Mouse (Mus musculus) midbrain, embryonic 13.5 days (tissue): ENCODE results near the gene 4930518I15Rik. TPM values are rescaled to one million over a fixed set of nuclear protein-coding genes. Genes with fewer than 3 reads are reported as not detected.
"Not testable (repeated sequence)": the region's sequence is repeated elsewhere in the genome, so short reads cannot be mapped to it uniquely, and the experiment has no call there.

Experiments
- ATAC-seq: fragments of 200-750 bp; cut with Nextera tagmentation; 2 replicates; pipeline ENCODE4 v1.8.0; 2017; ENCODE audit warnings: mild to moderate bottlenecking, moderate TSS enrichment, moderate library complexity
- H3K27ac ChIP-seq: fragments of 300-500 bp; sonication (generic); 2 replicates; pipeline ENCODE4 v1.5.1; 2015; ENCODE audit warnings: inconsistent platforms, mild to moderate bottlenecking, moderate library complexity
- H3K27me3 ChIP-seq: fragments of 300-500 bp; sonication (generic); 2 replicates; pipeline ENCODE4 v1.6.1; 2015; ENCODE audit warnings: mild to moderate bottlenecking, inconsistent platforms
- H3K36me3 ChIP-seq: fragments of 300-500 bp; sonication (generic); 2 replicates; pipeline ENCODE4 v1.6.1; 2015; ENCODE audit warnings: mild to moderate bottlenecking, inconsistent platforms
- H3K4me1 ChIP-seq: fragments of 300-500 bp; sonication (generic); replicated peaks from 2 replicates; pipeline ENCODE4 v1.6.1; 2015; ENCODE audit warnings: inconsistent platforms
- H3K4me2 ChIP-seq: fragments of 300-500 bp; sonication (generic); replicated peaks from 2 replicates; pipeline ENCODE4 v1.6.1; 2015; ENCODE audit warnings: moderate library complexity, mild to moderate bottlenecking, inconsistent platforms
- H3K4me3 ChIP-seq: fragments of 300-500 bp; sonication (generic); replicated peaks from 2 replicates; pipeline ENCODE4 v1.5.1; 2015; ENCODE audit warnings: mild to moderate bottlenecking, inconsistent platforms
- H3K9ac ChIP-seq: fragments of 300-500 bp; sonication (generic); replicated peaks from 2 replicates; pipeline ENCODE4 v1.6.1; 2015; ENCODE audit warnings: mild to moderate bottlenecking, inconsistent platforms
- H3K9me3 ChIP-seq: fragments of 300-500 bp; sonication (generic); 2 replicates; pipeline ENCODE4 v1.6.1; 2016; ENCODE audit warnings: mild to moderate bottlenecking, inconsistent platforms
- WGBS: fragments of 180-500 bp; shearing (Covaris S2); methylation state at CpG from one replicate; pipeline ENCODE4 v1.1.7; 2015; 5-methylcytosine and 5-hydroxymethylcytosine counted together
- polyA plus RNA-seq: library from polyadenylated mRNA; unstranded; fragments of >200 nt; fragmentation: Nextera tagmentation; extraction: Ambion mirVana; gene quantifications from 2 replicates; pipeline ENCODE4 v1.2.1, GENCODE M21; 2015

Gene 4930518I15Rik
- polyA plus RNA-seq, 1 experiment from 2014 or later = 15.4 TPM

DNA sequence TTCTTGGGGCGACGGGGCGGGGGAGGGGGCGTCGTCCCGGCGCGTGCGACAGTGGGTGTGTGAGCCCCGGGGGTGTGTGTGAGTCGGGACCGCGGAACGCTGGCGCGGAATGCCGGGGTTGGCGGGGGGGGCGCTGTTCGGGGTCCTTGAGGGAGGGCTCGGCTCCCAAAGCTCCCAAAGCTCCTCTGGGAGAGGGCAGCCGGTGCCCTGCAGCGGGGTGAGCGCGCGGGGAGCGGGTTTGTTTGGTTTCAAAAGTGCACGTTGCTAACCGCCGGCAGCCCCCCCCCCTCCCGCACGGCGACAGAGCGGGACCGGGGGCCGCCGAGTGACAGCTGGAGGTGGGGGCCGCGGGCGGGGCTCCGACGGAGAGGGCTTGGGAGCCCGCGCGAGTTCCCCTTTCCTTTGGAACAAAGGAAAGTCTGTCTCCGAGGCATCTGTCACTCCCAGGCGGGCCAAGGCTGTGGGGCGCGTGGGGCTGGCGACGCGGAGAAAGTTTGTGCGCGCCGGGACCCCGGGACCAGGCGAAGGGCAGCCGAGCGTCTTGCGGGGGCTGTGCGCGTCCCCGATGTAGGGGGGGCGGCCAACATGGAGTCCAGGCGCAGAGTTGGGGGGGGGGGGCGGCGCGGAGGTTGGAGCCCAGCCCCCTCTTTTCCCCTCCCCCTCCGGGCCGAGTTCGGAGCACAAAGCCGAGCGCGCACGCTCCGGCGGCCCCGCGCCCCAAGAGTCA, 17.3 kb downstream of the 4930518I15Rik start:
- H3K4me2 ChIP-seq = peak overlapping the region; percentile 98

DNA sequence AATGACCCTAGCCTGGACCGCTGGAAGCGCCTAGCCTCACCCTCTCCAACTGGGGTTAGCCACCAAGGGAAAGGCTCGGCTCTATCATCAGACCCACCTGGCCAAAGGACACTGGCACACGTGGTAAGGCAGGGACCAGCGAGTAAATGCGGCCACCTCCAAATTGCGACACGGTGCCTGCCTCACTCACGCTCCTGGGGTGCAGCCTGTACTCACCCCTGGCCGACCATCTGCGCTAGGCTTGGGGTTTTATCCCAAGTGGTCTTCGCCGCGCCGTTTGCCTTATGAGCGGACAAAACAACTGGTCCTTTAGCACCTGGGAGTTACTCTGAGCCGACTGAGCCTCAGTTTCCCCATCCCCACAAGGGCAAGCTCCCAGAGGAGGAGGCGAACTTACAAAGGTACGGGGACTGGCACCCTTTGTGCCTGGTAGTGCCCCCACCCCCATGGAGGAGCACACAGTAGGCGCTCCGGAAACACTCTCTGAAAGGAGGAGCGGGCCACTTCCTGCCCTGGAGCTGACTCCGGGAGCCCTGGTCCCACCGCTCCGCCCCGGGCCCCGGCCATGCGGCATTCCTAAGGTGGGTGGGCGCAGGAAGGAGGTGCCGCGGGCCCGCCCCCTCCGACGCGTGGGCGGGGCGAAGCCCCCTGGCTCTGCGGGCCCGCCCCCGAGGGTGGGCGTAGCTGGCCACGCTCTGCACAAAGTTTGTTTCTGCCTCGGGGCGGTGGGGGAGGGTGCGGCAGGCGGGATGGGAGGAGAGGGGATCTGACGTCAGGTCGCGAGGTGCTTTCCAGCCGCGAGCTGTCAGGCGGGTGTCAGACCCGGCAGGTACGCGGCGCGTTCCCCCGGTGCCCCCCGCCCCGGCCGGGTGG, 18.2 kb downstream of the 4930518I15Rik start, which contains the start of gene Tgif2:
Tgif2 (plus strand) TSS at position 689 of the 873 bp plus-strand sequence.
- WGBS = 2% methylated on average over 61 of the region's 61 CpGs
- H3K4me1 ChIP-seq = peaks cover 55% of the 10 kb centered on the region
- no peaks in the 10 kb centered on the region for H3K9me3 ChIP-seq
- peak within 1 kb of the TSS; percentile 79 for H3K9ac ChIP-seq
- peak within 1 kb of the TSS; percentile 98 for H3K4me2 ChIP-seq
- H3K27me3 ChIP-seq = peaks cover 14% of the 10 kb centered on the region; the same call in 1 of the 2 replicates
- peaks cover 6% of the 10 kb centered on the region for H3K36me3 ChIP-seq
- peak; percentile 80 for ATAC-seq
- peak within 1 kb of the TSS; percentile 73 for H3K4me3 ChIP-seq
- peak within 1 kb of the TSS; percentile 84 for H3K27ac ChIP-seq

More for the DNA sequence above, 17.3 kb downstream of the 4930518I15Rik start:
- peak overlapping the region; percentile 79 for H3K9ac ChIP-seq
- H3K36me3 ChIP-seq = peaks cover 6% of the 10 kb centered on the region; the same call in 1 of the 2 replicates
- peaks cover 14% of the 10 kb centered on the region; the same call in 1 of the 2 replicates for H3K27me3 ChIP-seq
- H3K27ac ChIP-seq = peak overlapping the region; percentile 84
- peak overlapping the region; percentile 73 for H3K4me3 ChIP-seq
- peak; percentile 48 for ATAC-seq
- peaks cover 65% of the 10 kb centered on the region for H3K4me1 ChIP-seq
- 1% methylated on average over 64 of the region's 79 CpGs for WGBS
- no peaks in the 10 kb centered on the region for H3K9me3 ChIP-seq

DNA sequence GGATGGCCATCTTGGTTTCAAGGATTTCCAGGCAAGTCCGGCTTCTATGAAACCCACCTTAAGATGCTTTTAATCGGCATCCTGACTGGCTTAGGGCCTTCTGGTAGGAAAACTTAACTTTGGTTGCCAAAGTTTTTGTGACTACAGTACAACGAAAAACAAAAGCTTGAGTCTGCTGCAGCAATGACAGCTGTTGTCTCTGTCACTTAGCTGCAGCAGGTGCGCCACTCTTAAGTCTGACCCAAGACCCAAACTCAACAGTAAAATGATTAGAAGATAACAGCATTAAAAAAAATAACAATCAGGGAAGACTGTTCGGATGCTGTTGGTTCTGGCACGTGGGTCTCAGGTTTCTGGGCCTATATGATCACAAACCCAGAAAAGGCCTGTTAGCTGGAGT, 18.9 kb downstream of the 4930518I15Rik start:
- peaks cover 14% of the 10 kb centered on the region; the same call in 1 of the 2 replicates for H3K27me3 ChIP-seq
- no peak overlapping the region for H3K9ac ChIP-seq
- H3K4me1 ChIP-seq = peaks cover 48% of the 10 kb centered on the region
- H3K4me2 ChIP-seq = peak overlapping the region; percentile 98
- 63% methylated on average over 6 of the region's 6 CpGs for WGBS
- no peaks in the 10 kb centered on the region for H3K9me3 ChIP-seq
- no peak for ATAC-seq
- H3K4me3 ChIP-seq = peak overlapping the region; percentile 73; the same call in 1 of the 2 replicates
- peaks cover 14% of the 10 kb centered on the region for H3K36me3 ChIP-seq
- H3K27ac ChIP-seq = no peak overlapping the region

DNA sequence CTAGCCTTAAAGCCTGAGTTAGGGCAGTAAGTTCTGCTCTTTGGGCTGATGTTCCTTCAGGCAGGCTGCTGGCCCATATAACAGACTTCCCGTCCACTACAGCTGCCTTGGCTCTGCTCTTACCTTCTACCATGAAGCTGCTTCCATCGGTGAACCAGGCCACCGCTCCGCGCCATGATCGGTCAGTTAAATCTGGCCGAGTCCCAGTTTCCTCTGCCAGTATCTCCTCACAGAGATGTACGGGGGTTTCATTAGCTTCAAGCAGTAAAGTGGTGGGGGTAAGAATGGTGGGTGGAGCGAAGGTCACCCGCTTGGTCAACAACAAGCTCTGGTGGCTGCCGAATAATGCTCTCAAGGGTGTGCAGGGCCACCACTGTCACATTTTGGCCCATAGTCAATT, 23.4 kb downstream of the 4930518I15Rik start:
- Histone ChIP-seq H3K4me3 (no peak overlapping the region), H3K4me2 (no peak overlapping the region), H3K36me3 (peaks cover 37% of the 10 kb centered on the region), H3K27ac (no peak overlapping the region), H3K9ac (no peak overlapping the region), H3K9me3 (peaks cover 11% of the 10 kb centered on the region), H3K4me1 (peaks cover 3% of the 10 kb centered on the region), H3K27me3 (no peaks in the 10 kb centered on the region; the same call in 1 of the 2 replicates)
- WGBS = 96% methylated on average over 11 of the region's 11 CpGs
- ATAC-seq = no peak

DNA sequence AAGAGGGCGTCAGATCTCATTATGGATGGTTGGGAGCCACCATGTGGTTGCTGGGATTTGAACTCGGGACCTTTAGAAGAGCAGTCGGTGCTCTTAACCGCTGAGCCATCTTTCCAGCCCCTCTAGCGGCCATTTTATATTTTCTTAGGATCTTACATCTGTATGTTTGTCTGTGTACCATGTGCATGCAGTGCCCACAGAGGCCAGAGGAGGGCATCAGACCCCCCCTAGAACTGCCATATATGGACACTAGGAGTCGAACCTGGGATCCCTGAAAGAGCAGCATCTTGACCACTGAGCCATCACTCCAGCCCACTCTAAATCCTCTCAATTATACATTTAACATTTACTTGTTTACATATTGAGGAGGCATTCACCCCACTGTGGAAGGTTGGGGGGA, 32.6 kb downstream of the 4930518I15Rik start:
- not testable (repeated sequence) for H3K9ac ChIP-seq, H3K27me3 ChIP-seq, H3K4me2 ChIP-seq, H3K4me1 ChIP-seq, H3K4me3 ChIP-seq, H3K27ac ChIP-seq, H3K9me3 ChIP-seq, ATAC-seq, H3K36me3 ChIP-seq
- WGBS = 90% methylated on average over 6 of the region's 6 CpGs

DNA sequence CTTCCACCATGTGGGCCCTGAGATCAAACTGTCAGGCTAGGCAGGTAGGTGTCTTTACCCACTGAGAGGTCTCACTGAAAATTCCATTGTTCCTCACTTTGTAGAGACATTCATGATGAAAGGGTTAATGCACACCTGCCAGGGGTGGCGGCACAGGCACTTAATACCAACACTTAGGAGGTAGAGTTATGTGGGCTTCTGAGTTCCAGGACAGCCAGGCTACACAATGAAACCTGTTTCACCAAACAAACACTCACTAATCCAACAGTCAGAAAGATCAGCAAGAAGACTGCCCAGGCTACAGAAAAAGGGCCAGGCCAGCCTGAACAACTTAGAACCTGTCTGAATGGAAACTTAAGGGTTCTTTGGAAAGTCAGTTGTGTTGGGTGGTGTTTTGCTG, 41.6 kb downstream of the 4930518I15Rik start:
- no peak for ATAC-seq
- Histone ChIP-seq H3K9ac (no peak overlapping the region), H3K27ac (no peak overlapping the region), H3K36me3 (no peaks in the 10 kb centered on the region), H3K9me3 (no peaks in the 10 kb centered on the region), H3K4me3 (no peak overlapping the region), H3K4me2 (no peak overlapping the region), H3K27me3 (no peaks in the 10 kb centered on the region), H3K4me1 (peaks cover 24% of the 10 kb centered on the region)
- WGBS = 63% methylated on average over 1 of the region's 1 CpGs

DNA sequence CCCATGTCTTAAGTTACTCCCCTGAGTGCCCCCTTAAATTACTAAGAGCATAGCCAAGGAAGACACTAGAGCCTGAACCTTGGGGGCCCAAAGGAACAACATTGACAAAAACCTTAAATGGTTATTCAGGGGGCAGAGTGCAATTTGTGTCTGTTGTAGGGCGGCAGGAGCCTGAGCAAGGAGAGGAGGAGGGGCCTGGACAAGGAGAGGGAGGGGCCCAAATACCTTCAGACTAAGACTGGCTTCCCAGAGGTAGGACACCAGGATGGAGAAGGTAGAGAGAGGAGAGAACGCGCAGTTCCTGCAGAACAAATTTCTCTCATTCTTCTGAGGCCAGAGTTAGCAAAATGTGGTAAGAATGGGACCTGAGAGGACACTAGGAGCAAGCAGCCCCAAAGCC, 42.3 kb downstream of the 4930518I15Rik start:
- ATAC-seq = no peak
- Histone ChIP-seq H3K36me3 (no peaks in the 10 kb centered on the region), H3K4me2 (no peak overlapping the region), H3K9ac (no peak overlapping the region), H3K27ac (no peak overlapping the region), H3K27me3 (no peaks in the 10 kb centered on the region), H3K4me1 (peaks cover 24% of the 10 kb centered on the region), H3K9me3 (no peaks in the 10 kb centered on the region), H3K4me3 (no peak overlapping the region)
- WGBS = 58% methylated on average over 3 of the region's 3 CpGs

DNA sequence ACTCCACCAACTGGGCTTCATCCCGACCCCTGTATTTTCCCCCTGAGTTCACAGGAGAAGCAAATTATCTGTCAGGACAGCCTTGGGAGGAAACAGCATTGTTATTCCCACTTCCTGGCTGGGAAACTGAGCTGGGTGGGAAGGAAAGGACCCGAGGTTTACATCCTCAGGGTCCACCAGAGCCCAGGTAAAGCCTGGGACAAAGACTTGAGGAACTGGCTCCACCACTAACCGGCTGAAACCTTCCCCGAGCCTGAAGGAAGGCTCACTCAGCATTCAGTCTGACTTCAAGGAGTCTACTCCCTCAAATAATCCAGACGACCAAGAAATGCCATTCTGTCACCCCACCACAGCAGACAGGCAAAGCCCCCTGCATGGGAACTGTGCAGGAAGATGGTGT, 42.9 kb downstream of the 4930518I15Rik start:
- no peak overlapping the region for H3K4me2 ChIP-seq
- H3K9me3 ChIP-seq = no peaks in the 10 kb centered on the region
- H3K4me3 ChIP-seq = no peak overlapping the region
- 0 out of 2 replicates have a peak overlapping the region, but pooled peaks have one; percentile 44 for H3K9ac ChIP-seq
- H3K4me1 ChIP-seq = peaks cover 24% of the 10 kb centered on the region
- no peak for ATAC-seq
- 41% methylated on average over 5 of the region's 5 CpGs for WGBS
- H3K27me3 ChIP-seq = no peaks in the 10 kb centered on the region
- no peaks in the 10 kb centered on the region for H3K36me3 ChIP-seq
- 0 out of 2 replicates have a peak overlapping the region, but pooled peaks have one; percentile 35 for H3K27ac ChIP-seq

DNA sequence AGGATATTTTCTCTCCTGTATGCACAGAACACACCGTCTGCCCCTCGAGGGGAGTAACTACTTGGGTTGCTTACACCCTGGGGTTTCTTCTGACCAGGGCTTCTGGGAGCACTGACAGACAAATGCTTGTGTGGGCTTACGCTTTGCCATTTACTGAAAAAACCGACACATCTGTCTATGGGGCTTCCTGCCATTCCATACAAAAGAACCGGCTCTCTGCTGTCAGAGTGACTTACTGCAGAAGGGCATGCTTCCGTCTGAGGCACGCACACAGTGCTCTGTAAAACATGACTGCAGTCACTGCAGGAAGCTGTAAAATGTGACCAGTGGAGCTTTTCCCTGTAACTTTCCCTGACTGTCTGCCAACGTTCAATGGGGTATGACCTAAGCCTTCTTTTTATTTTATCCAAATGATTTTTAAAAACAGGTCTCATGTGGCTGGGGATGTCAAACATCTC, 43.4 kb downstream of the 4930518I15Rik start:
- Histone ChIP-seq H3K4me2 (0 out of 2 replicates have a peak overlapping the region, but pooled peaks have one; percentile 12), H3K4me1 (peaks cover 24% of the 10 kb centered on the region), H3K9ac (peak overlapping the region; percentile 44; the same call in 1 of the 2 replicates), H3K4me3 (no peak overlapping the region), H3K27ac (peak overlapping the region; percentile 35; the same call in 1 of the 2 replicates), H3K9me3 (no peaks in the 10 kb centered on the region), H3K36me3 (no peaks in the 10 kb centered on the region), H3K27me3 (no peaks in the 10 kb centered on the region)
- 12% methylated on average over 8 of the region's 8 CpGs for WGBS
- no peak for ATAC-seq

DNA sequence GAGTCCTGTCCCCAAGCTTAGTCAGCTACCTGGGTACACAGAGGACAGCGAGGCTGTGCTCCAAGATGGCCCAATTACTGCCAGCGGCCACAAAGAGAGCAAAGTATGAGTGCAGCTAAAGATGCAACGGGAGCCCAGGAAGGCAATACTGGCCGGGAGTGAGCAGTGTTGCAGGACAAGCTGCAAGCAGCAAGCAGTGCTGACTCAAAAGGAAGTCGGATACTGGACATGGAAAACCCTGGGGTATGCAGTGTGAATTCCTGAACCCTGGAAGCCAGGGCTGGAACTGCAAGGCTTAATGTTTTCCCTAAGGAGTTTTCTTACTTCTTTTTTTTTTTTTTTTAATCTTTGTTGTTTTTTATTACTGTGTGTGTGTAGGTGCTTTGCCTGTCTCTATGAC, 46.2 kb downstream of the 4930518I15Rik start:
- H3K27ac ChIP-seq = no peak overlapping the region
- peaks cover 24% of the 10 kb centered on the region for H3K4me1 ChIP-seq
- 0 out of 2 replicates have a peak overlapping the region, but pooled peaks have one; percentile 10 for H3K9ac ChIP-seq
- no peaks in the 10 kb centered on the region for H3K36me3 ChIP-seq
- H3K27me3 ChIP-seq = no peaks in the 10 kb centered on the region
- ATAC-seq = no peak
- no peak overlapping the region for H3K4me2 ChIP-seq
- H3K4me3 ChIP-seq = no peak overlapping the region
- WGBS = 79% methylated on average over 5 of the region's 5 CpGs
- H3K9me3 ChIP-seq = no peaks in the 10 kb centered on the region

DNA sequence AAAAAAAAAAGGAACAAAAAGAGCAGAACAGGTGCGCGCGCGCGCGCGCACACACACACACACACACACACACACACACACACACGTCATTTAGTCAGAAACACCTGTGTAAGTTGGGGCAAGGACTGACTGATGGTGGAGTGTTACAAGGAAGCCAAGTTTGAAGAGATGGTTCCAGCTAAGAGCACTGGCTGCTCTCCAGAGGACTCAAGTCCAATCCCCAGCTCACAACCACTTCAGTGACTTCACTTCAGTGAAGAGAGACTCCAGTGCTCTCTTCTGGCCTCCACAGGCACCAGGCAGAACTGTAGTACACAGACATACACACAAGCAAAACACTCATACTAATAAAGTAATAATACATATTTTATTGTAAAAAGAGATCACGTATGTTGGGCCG, 47.0 kb downstream of the 4930518I15Rik start:
- no peak overlapping the region for H3K4me2 ChIP-seq
- H3K9ac ChIP-seq = no peak overlapping the region
- H3K4me3 ChIP-seq = no peak overlapping the region
- H3K36me3 ChIP-seq = no peaks in the 10 kb centered on the region
- peaks cover 24% of the 10 kb centered on the region for H3K4me1 ChIP-seq
- 96% methylated on average over 10 of the region's 10 CpGs for WGBS
- no peaks in the 10 kb centered on the region for H3K9me3 ChIP-seq
- no peak for ATAC-seq
- H3K27ac ChIP-seq = no peak overlapping the region
- H3K27me3 ChIP-seq = no peaks in the 10 kb centered on the region

DNA sequence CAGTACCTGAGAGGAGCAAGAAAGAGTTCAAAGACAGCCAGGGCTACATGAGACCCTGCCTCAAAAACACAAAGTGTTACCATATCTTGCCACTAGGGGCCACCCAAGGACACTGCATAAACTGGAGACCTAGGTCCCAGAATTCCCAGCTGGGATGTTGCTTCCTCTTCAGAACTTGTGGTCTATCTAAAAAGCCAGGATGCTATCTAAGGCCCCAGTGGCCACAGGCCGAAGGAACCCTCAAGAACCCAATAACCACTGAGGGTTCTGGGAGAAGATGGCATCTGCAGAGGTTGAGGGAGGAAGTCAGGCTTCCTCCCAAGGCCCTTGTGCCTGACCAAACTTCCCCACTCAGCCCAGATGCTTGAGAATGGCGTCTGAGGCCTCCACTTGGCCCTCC, 48.2 kb downstream of the 4930518I15Rik start:
- no peak overlapping the region for H3K9ac ChIP-seq
- no peak overlapping the region for H3K4me2 ChIP-seq
- H3K27ac ChIP-seq = no peak overlapping the region
- no peak for ATAC-seq
- H3K27me3 ChIP-seq = no peaks in the 10 kb centered on the region
- peaks cover 16% of the 10 kb centered on the region for H3K4me1 ChIP-seq
- no peaks in the 10 kb centered on the region for H3K36me3 ChIP-seq
- no peaks in the 10 kb centered on the region for H3K9me3 ChIP-seq
- no peak overlapping the region for H3K4me3 ChIP-seq
- WGBS = 57% methylated on average over 2 of the region's 2 CpGs
